Mouse (Mus musculus): ENCODE data around the gene Nup85. TPM values are rescaled to one million over a fixed set of nuclear protein-coding genes. Genes with fewer than 3 reads are reported as not detected.

Gene Nup85
- total and polyA plus RNA-seq, 2 experiments from 2014 or later: 33.9 to 102 TPM

DNA sequence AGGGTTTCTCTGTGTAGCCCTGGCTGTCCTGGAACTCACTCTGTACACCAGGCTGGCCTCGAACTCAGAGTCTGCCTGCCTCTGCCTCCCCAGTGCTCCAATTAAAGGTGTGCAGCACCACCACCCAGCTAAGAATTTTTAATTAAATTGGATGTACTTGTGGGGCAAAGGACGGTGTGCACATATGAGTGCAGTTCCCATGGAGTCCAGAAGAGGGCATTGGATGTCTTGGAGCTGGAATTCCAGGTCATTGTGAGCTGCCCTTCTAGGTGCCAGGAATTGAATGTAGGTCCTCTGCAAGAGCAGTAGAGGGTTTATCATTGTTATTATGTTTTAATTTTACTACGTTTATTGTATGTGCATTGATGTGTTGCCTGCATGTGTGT, 67.3 kb downstream of the Nup85 start:
- Histone ChIP-seq H3K9ac (replicated peaks; ENCODE audit: low read depth, low read length) (no peak overlapping the region), H3K4me3 (ENCODE audit: low read depth, low read length) (no peak overlapping the region), H3K4me1 (ENCODE audit: control insufficient read depth, insufficient read depth) (peaks cover 5% of the 10 kb centered on the region; the same call in 1 of the 2 replicates), H3K36me3 (replicated peaks; ENCODE audit: control insufficient read depth, insufficient read depth, low read length) (no peaks in the 10 kb centered on the region), H3K27ac (ENCODE audit: low read depth) (no peak overlapping the region), H3K4me2 (ENCODE audit: low read depth, low read length) (no peak overlapping the region), H3K9me3 (replicated peaks; ENCODE audit: control insufficient read depth, low read length) (no peaks in the 10 kb centered on the region), H3K27me3 (ENCODE audit: control insufficient read depth, insufficient read depth, low read length) (no peaks in the 10 kb centered on the region)
- TF ChIP-seq EP300 (IDR thresholded peaks at IDR 0.05; ENCODE audit: low read depth) (no peak), CTCF (IDR thresholded peaks at IDR 0.05; ENCODE audit: low read depth) (peak; percentile 63)
- 19% methylated on average over 3 of the region's 3 CpGs for WGBS
- DNase-seq (ENCODE audit: low spot score): peak; percentile 36
- no peak for ATAC-seq (ENCODE audit: insufficient read depth, low read depth)

DNA sequence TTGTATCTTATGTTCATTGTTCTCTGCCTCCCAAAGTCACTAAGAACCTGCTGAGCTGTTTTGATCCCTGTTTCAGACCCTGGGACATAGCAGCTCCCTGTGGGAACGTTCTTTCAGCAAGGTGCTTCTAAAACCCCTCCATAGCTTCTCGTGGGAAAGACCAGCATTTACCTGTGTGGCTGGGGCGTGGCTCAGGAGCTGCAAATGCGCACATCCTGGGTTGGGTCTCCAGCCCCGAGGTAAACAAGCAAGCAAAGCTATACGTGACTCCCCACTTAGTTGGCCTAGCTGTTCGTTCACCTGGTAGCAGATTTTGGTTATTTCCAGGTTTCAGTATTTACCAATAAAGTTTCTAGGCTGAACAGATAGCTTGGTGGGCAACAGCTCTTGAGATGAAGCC, 68.0 kb downstream of the Nup85 start:
- Histone ChIP-seq H3K27me3 (ENCODE audit: control insufficient read depth, insufficient read depth, low read length) (no peaks in the 10 kb centered on the region), H3K4me3 (ENCODE audit: low read depth, low read length) (no peak overlapping the region), H3K4me1 (ENCODE audit: control insufficient read depth, insufficient read depth) (peaks cover 4% of the 10 kb centered on the region; the same call in 1 of the 2 replicates), H3K27ac (ENCODE audit: low read depth) (no peak overlapping the region), H3K9me3 (replicated peaks; ENCODE audit: control insufficient read depth, low read length) (no peaks in the 10 kb centered on the region), H3K4me2 (ENCODE audit: low read depth, low read length) (no peak overlapping the region), H3K36me3 (replicated peaks; ENCODE audit: control insufficient read depth, insufficient read depth, low read length) (no peaks in the 10 kb centered on the region), H3K9ac (replicated peaks; ENCODE audit: low read depth, low read length) (no peak overlapping the region)
- DNase-seq (ENCODE audit: low spot score) (no peak), ATAC-seq (ENCODE audit: insufficient read depth, low read depth) (no peak)
- TF ChIP-seq CTCF (IDR thresholded peaks at IDR 0.05; ENCODE audit: low read depth) (no peak), EP300 (IDR thresholded peaks at IDR 0.05; ENCODE audit: low read depth) (no peak)
- WGBS: 69% methylated on average over 7 of the region's 7 CpGs

DNA sequence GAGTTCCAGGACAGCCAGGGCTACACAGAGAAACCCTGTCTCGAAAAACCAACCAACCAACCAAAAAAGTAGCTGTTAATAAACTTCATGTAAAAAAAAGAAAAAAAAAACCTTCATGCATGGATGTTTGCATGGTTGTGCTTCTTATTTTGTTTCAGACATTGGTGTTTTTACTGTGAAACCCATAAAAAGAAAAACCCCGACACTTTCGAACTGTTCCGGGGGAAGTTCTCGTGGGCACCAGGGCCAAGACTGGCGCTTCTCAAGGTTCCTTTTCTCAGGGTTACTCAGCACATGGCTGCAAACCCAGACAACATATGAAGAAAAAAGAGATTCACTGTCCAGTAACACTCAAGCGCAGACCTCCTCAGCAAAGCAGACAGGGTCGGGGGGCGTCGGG, 68.6 kb downstream of the Nup85 start:
- H3K36me3 ChIP-seq (replicated peaks; ENCODE audit: control insufficient read depth, insufficient read depth, low read length): no peaks in the 10 kb centered on the region
- no peak overlapping the region for H3K9ac ChIP-seq (replicated peaks; ENCODE audit: low read depth, low read length)
- ATAC-seq (ENCODE audit: insufficient read depth, low read depth) (no peak), DNase-seq (ENCODE audit: low spot score) (no peak)
- no peak for TF ChIP-seq CTCF (IDR thresholded peaks at IDR 0.05; ENCODE audit: low read depth)
- no peak for TF ChIP-seq EP300 (IDR thresholded peaks at IDR 0.05; ENCODE audit: low read depth)
- H3K4me2 ChIP-seq (ENCODE audit: low read depth, low read length): no peak overlapping the region
- no peaks in the 10 kb centered on the region for H3K4me1 ChIP-seq (ENCODE audit: control insufficient read depth, insufficient read depth)
- no peak overlapping the region for H3K27ac ChIP-seq (ENCODE audit: low read depth)
- WGBS: 83% methylated on average over 10 of the region's 10 CpGs
- no peaks in the 10 kb centered on the region for H3K9me3 ChIP-seq (replicated peaks; ENCODE audit: control insufficient read depth, low read length)
- no peaks in the 10 kb centered on the region for H3K27me3 ChIP-seq (ENCODE audit: control insufficient read depth, insufficient read depth, low read length)
- H3K4me3 ChIP-seq (ENCODE audit: low read depth, low read length): no peak overlapping the region

Other genes with a start within 250 kb of the Nup85 start
- 0.31 TPM in 1 of 2 replicates, not detected in the other for gene Ush1g, start 242.4 kb upstream of the Nup85 start, total RNA-seq (2014; rRNA removed; ENCODE audit: low replicate concordance)
- gene Ush1g, start 242.4 kb upstream of the Nup85 start, polyA plus RNA-seq (2015; fragmentation: Nextera tagmentation; extraction: Ambion mirVana): 0.03 and 0.05 TPM in 2 replicates
- gene Otop3, start 229.7 kb upstream of the Nup85 start, total RNA-seq (2014; rRNA removed; ENCODE audit: low replicate concordance): not detected in 2 replicates
- not detected in 2 replicates for gene Otop3, start 229.7 kb upstream of the Nup85 start, polyA plus RNA-seq (2015; fragmentation: Nextera tagmentation; extraction: Ambion mirVana)
- 8.3 and 11.9 TPM in 2 replicates for gene Hid1, start 196.7 kb upstream of the Nup85 start, total RNA-seq (2014; rRNA removed; ENCODE audit: low replicate concordance)
- 5.3 and 5.4 TPM in 2 replicates for gene Hid1, start 196.7 kb upstream of the Nup85 start, polyA plus RNA-seq (2015; fragmentation: Nextera tagmentation; extraction: Ambion mirVana)
- 23.1 and 26.7 TPM in 2 replicates for gene Cdr2l, start 182.5 kb upstream of the Nup85 start, total RNA-seq (2014; rRNA removed; ENCODE audit: low replicate concordance)
- 5.2 and 5.6 TPM in 2 replicates for gene Cdr2l, start 182.5 kb upstream of the Nup85 start, polyA plus RNA-seq (2015; fragmentation: Nextera tagmentation; extraction: Ambion mirVana)
- gene Mrpl58, start 160.7 kb upstream of the Nup85 start, total RNA-seq (2014; rRNA removed; ENCODE audit: low replicate concordance): 107 and 285 TPM in 2 replicates
- gene Mrpl58, start 160.7 kb upstream of the Nup85 start, polyA plus RNA-seq (2015; fragmentation: Nextera tagmentation; extraction: Ambion mirVana): 224 and 232 TPM in 2 replicates
- gene Atp5h, start 144.5 kb upstream of the Nup85 start, total RNA-seq (2014; rRNA removed; ENCODE audit: low replicate concordance): 991 and 1,040 TPM in 2 replicates
- gene Atp5h, start 144.5 kb upstream of the Nup85 start, polyA plus RNA-seq (2015; fragmentation: Nextera tagmentation; extraction: Ambion mirVana): 4,106 and 4,345 TPM in 2 replicates
- 8.3 and 8.4 TPM in 2 replicates for gene Kctd2, start 144.3 kb upstream of the Nup85 start, total RNA-seq (2014; rRNA removed; ENCODE audit: low replicate concordance)
- gene Kctd2, start 144.3 kb upstream of the Nup85 start, polyA plus RNA-seq (2015; fragmentation: Nextera tagmentation; extraction: Ambion mirVana): 15.1 and 15.6 TPM in 2 replicates
- not detected in 2 replicates for gene Trim80, start 123.9 kb upstream of the Nup85 start, total RNA-seq (2014; rRNA removed; ENCODE audit: low replicate concordance)
- gene Trim80, start 123.9 kb upstream of the Nup85 start, polyA plus RNA-seq (2015; fragmentation: Nextera tagmentation; extraction: Ambion mirVana): 0.18 and 0.26 TPM in 2 replicates
- 0.99 and 3.8 TPM in 2 replicates for gene Slc16a5, start 102.0 kb upstream of the Nup85 start, total RNA-seq (2014; rRNA removed; ENCODE audit: low replicate concordance)
- 0.11 and 0.15 TPM in 2 replicates for gene Slc16a5, start 102.0 kb upstream of the Nup85 start, polyA plus RNA-seq (2015; fragmentation: Nextera tagmentation; extraction: Ambion mirVana)
- gene Armc7, start 88.8 kb upstream of the Nup85 start, total RNA-seq (2014; rRNA removed; ENCODE audit: low replicate concordance): 1.8 and 8.7 TPM in 2 replicates
- gene Armc7, start 88.8 kb upstream of the Nup85 start, polyA plus RNA-seq (2015; fragmentation: Nextera tagmentation; extraction: Ambion mirVana): 3.3 TPM in 2 replicates
- 24.5 and 28.0 TPM in 2 replicates for gene Nt5c, start 72.6 kb upstream of the Nup85 start, total RNA-seq (2014; rRNA removed; ENCODE audit: low replicate concordance)
- gene Nt5c, start 72.6 kb upstream of the Nup85 start, polyA plus RNA-seq (2015; fragmentation: Nextera tagmentation; extraction: Ambion mirVana): 49.8 and 53.7 TPM in 2 replicates
- gene Jpt1, start 50.0 kb upstream of the Nup85 start, total RNA-seq (2014; rRNA removed; ENCODE audit: low replicate concordance): 433 and 473 TPM in 2 replicates
- 496 and 503 TPM in 2 replicates for gene Jpt1, start 50.0 kb upstream of the Nup85 start, polyA plus RNA-seq (2015; fragmentation: Nextera tagmentation; extraction: Ambion mirVana)
- 320 and 327 TPM in 2 replicates for gene Sumo2, start 28.2 kb upstream of the Nup85 start, total RNA-seq (2014; rRNA removed; ENCODE audit: low replicate concordance)
- 549 and 562 TPM in 2 replicates for gene Sumo2, start 28.2 kb upstream of the Nup85 start, polyA plus RNA-seq (2015; fragmentation: Nextera tagmentation; extraction: Ambion mirVana)
- 53.1 and 56.7 TPM in 2 replicates for gene Mrps7, start 39.5 kb downstream of the Nup85 start, total RNA-seq (2014; rRNA removed; ENCODE audit: low replicate concordance)
- gene Mrps7, start 39.5 kb downstream of the Nup85 start, polyA plus RNA-seq (2015; fragmentation: Nextera tagmentation; extraction: Ambion mirVana): 85.1 and 86.4 TPM in 2 replicates
- gene Gga3, start 39.6 kb downstream of the Nup85 start, total RNA-seq (2014; rRNA removed; ENCODE audit: low replicate concordance): 11.8 and 24.0 TPM in 2 replicates
- 7.0 and 7.2 TPM in 2 replicates for gene Gga3, start 39.6 kb downstream of the Nup85 start, polyA plus RNA-seq (2015; fragmentation: Nextera tagmentation; extraction: Ambion mirVana)
- gene Mif4gd, start 48.5 kb downstream of the Nup85 start, total RNA-seq (2014; rRNA removed; ENCODE audit: low replicate concordance): 31.5 and 38.4 TPM in 2 replicates
- 34.1 and 34.5 TPM in 2 replicates for gene Mif4gd, start 48.5 kb downstream of the Nup85 start, polyA plus RNA-seq (2015; fragmentation: Nextera tagmentation; extraction: Ambion mirVana)
- gene Slc25a19, start 63.9 kb downstream of the Nup85 start, total RNA-seq (2014; rRNA removed; ENCODE audit: low replicate concordance): 25.0 and 35.1 TPM in 2 replicates
- 35.0 and 41.0 TPM in 2 replicates for gene Slc25a19, start 63.9 kb downstream of the Nup85 start, polyA plus RNA-seq (2015; fragmentation: Nextera tagmentation; extraction: Ambion mirVana)
- gene Grb2, start 144.2 kb downstream of the Nup85 start, total RNA-seq (2014; rRNA removed; ENCODE audit: low replicate concordance): 48.6 and 126 TPM in 2 replicates
- gene Grb2, start 144.2 kb downstream of the Nup85 start, polyA plus RNA-seq (2015; fragmentation: Nextera tagmentation; extraction: Ambion mirVana): 96.9 and 116 TPM in 2 replicates
- gene Tmem94, start 201.0 kb downstream of the Nup85 start, total RNA-seq (2014; rRNA removed; ENCODE audit: low replicate concordance): 56.9 and 65.0 TPM in 2 replicates
- gene Tmem94, start 201.0 kb downstream of the Nup85 start, polyA plus RNA-seq (2015; fragmentation: Nextera tagmentation; extraction: Ambion mirVana): 32.5 and 34.0 TPM in 2 replicates
- 62.1 and 107 TPM in 2 replicates for gene Caskin2, start 249.2 kb downstream of the Nup85 start, total RNA-seq (2014; rRNA removed; ENCODE audit: low replicate concordance)
- 12.6 and 14.2 TPM in 2 replicates for gene Caskin2, start 249.2 kb downstream of the Nup85 start, polyA plus RNA-seq (2015; fragmentation: Nextera tagmentation; extraction: Ambion mirVana)